Mouse (Mus musculus): Measurements from ENCODE around the gene Erbin.

GRCm38 (mm10) chr13:103779922-103780585 lies 140.3 kb downstream of the Erbin start:
- TF ChIP-seq POLR2A (IDR thresholded peaks at IDR 0.05; ENCODE audit: low read depth, low read length) = no peak
- peak; percentile 72; the same call in 1 of the 2 replicates for TF ChIP-seq CTCF (IDR thresholded peaks at IDR 0.05; ENCODE audit: extremely low read depth, insufficient read length, insufficient replicate concordance, low read depth, low read length)
